Mouse (Mus musculus): ENCODE measurements around the gene Klhdc8a.
"Not testable (repeated sequence)": the region's sequence is repeated elsewhere in the genome, so short reads cannot be mapped to it uniquely, and the experiment has no call there.

Klhdc8a gene

GRCm38 (mm10) chr1:132298425-132298800 is at the start of gene Klhdc8a:
Gene Klhdc8a, plus strand, starts transcription at chr1:132298626.
- DNase-seq (ENCODE audit: low read depth) = no peak

GRCm38 (mm10) chr1:132254467-132254866 is 44.0 kb upstream of the Klhdc8a start:
- no peak for DNase-seq (ENCODE audit: low read depth)

GRCm38 (mm10) chr1:132260331-132260730 is 38.1 kb upstream of the Klhdc8a start:
- DNase-seq (ENCODE audit: low read depth) = no peak

- DNase-seq (ENCODE audit: low read depth) = peak; percentile 46
Measured at GRCm38 (mm10) chr1:132261058-132261457, 37.4 kb upstream of the Klhdc8a start.

- DNase-seq (ENCODE audit: low read depth) = no peak
Measured at GRCm38 (mm10) chr1:132263618-132264017, 34.8 kb upstream of the Klhdc8a start.

- DNase-seq (ENCODE audit: low read depth) = peak; percentile 63
Measured at GRCm38 (mm10) chr1:132264577-132264976, 33.8 kb upstream of the Klhdc8a start.

- no peak for DNase-seq (ENCODE audit: low read depth)
Measured at GRCm38 (mm10) chr1:132265211-132265859, 33.1 kb upstream of the Klhdc8a start.

- DNase-seq (ENCODE audit: low read depth) = no peak
Measured at GRCm38 (mm10) chr1:132265936-132266335, 32.5 kb upstream of the Klhdc8a start.

GRCm38 (mm10) chr1:132266791-132267557 is 31.5 kb upstream of the Klhdc8a start:
- no peak for DNase-seq (ENCODE audit: low read depth)

- DNase-seq (ENCODE audit: low read depth) = no peak
Measured at GRCm38 (mm10) chr1:132267959-132268358, 30.5 kb upstream of the Klhdc8a start.

- no peak for DNase-seq (ENCODE audit: low read depth)
Measured at GRCm38 (mm10) chr1:132268418-132269060, 29.9 kb upstream of the Klhdc8a start.

GRCm38 (mm10) chr1:132271237-132271636 is 27.2 kb upstream of the Klhdc8a start:
- no peak for DNase-seq (ENCODE audit: low read depth)

GRCm38 (mm10) chr1:132276694-132277093 is 21.7 kb upstream of the Klhdc8a start:
- DNase-seq (ENCODE audit: low read depth) = no peak

- DNase-seq (ENCODE audit: low read depth) = no peak
Measured at GRCm38 (mm10) chr1:132277124-132277523, 21.3 kb upstream of the Klhdc8a start.

- DNase-seq (ENCODE audit: low read depth) = not testable (repeated sequence)
Measured at GRCm38 (mm10) chr1:132280636-132281035, 17.8 kb upstream of the Klhdc8a start.

- no peak for DNase-seq (ENCODE audit: low read depth)
Measured at GRCm38 (mm10) chr1:132281523-132282176, 16.8 kb upstream of the Klhdc8a start.

GRCm38 (mm10) chr1:132282177-132282536 is 16.3 kb upstream of the Klhdc8a start:
- DNase-seq (ENCODE audit: low read depth) = no peak

GRCm38 (mm10) chr1:132283018-132283417 is 15.4 kb upstream of the Klhdc8a start:
- no peak for DNase-seq (ENCODE audit: low read depth)

GRCm38 (mm10) chr1:132286735-132287134 is 11.7 kb upstream of the Klhdc8a start:
- no peak for DNase-seq (ENCODE audit: low read depth)

GRCm38 (mm10) chr1:132287445-132287844 is 11.0 kb upstream of the Klhdc8a start:
- no peak for DNase-seq (ENCODE audit: low read depth)

GRCm38 (mm10) chr1:132287991-132288451 is 10.4 kb upstream of the Klhdc8a start:
- DNase-seq (ENCODE audit: low read depth) = no peak

- no peak for DNase-seq (ENCODE audit: low read depth)
Measured at GRCm38 (mm10) chr1:132289965-132290364, 8.5 kb upstream of the Klhdc8a start.

All from c-Kit-positive CD71-positive TER-119-negative erythroid progenitor cells, embryonic 14.5 days (primary cell).